Mouse (Mus musculus): ENCODE results near the gene Polr2e.
A peak's percentile ranks its signal among the peaks of the same experiment; 100 is the strongest.

The Polr2e gene

GRCm38 (mm10) chr10:80039559-80039979 lies at the start of gene Polr2e:
Polr2e (minus strand) TSS chr10:80039795.
- DNase-seq (ENCODE audit: low read depth, low spot score): peak; percentile 92

- no peak for DNase-seq (ENCODE audit: low read depth, low spot score)
Observed at GRCm38 (mm10) chr10:80089146-80089545, 49.6 kb upstream of the Polr2e start.

DNA sequence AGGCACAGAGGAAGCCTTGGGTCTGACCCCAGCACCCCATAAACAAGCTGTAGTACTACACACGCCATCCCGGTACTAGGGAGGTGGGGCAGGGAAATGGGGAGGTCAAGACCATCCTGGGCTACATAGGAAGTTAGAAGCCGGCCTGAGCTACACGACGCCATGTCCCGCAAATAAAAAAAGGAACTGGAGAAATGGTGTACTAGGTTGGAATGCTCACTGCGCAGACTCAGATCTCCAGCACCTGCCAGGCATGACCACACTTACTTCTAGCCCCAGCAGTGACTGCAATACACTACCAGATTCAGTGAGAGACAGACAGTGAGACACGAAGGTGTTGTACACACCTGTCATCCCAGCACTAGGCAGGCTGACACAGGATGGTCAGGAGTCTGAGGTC lies 47.9 kb upstream of the Polr2e start:
- no peak for DNase-seq (ENCODE audit: low read depth, low spot score)

DNA sequence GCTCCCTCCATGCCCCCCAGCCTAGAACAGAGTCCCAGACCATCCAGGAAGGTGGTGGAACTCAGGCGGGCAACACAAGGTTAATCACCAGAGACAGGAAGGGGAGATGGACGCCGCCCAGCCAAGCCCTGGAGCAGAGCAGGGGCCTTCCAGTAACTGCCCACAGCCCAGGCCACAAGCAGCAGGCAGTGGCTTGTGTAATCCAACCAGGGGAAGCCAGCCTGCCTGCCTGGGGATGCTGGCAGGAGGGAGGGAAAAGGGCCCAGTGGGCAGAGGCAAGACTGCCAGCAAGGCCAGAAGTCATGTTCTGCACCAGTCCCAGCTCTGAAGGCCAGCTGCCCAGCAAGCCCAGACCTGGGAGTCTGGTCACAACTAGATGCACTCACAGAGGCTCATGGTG lies 47.3 kb upstream of the Polr2e start:
- DNase-seq (ENCODE audit: low read depth, low spot score): no peak

GRCm38 (mm10) chr10:80084817-80085487 lies 45.4 kb upstream of the Polr2e start:
- no peak for DNase-seq (ENCODE audit: low read depth, low spot score)

GRCm38 (mm10) chr10:80081075-80081474 lies 41.5 kb upstream of the Polr2e start:
- DNase-seq (ENCODE audit: low read depth, low spot score): no peak

GRCm38 (mm10) chr10:80080396-80081070 lies 40.9 kb upstream of the Polr2e start:
- no peak for DNase-seq (ENCODE audit: low read depth, low spot score)

DNA sequence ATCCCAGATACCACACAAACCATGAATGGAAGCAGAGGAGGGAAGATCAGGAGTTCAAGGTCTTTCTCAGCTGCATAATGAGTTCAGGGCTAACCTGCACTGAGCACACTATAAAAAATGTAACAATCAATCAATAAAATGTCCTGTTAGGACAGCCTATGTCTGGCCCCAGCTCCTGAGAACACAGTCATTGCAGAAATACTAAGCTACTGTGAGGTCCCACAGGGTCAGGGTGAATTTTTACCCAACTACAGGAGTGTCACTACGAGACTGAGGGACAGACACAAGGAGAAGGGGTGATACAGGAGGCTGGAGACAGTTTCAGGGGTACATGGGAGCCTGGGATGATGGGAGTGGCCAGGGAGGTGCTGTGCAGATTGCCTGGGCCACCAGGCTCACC lies 38.8 kb upstream of the Polr2e start:
- no peak for DNase-seq (ENCODE audit: low read depth, low spot score)

GRCm38 (mm10) chr10:80077312-80077711 lies 37.7 kb upstream of the Polr2e start:
- DNase-seq (ENCODE audit: low read depth, low spot score): no peak

GRCm38 (mm10) chr10:80076386-80076785 lies 36.8 kb upstream of the Polr2e start:
- DNase-seq (ENCODE audit: low read depth, low spot score): no peak

DNA sequence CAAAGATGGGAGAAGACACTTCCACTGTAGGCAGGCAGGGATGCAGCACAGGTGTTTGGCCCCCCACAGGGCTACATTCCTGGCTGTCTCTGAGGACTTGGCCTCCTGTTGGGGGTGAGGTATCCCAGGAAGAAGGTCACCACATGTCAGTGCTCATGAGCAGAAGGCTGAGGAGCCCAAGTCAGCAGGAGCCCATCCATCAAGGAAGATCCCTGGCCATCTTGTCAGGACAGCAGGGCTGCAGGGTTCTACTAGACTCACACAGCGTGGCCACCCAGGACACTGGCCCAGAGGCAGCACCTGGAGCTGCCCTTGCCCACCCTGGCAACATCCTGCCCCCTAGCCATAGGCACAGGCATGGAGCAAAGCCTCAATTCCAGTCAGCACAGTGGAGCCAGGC lies 36.3 kb upstream of the Polr2e start:
- no peak for DNase-seq (ENCODE audit: low read depth, low spot score)

- DNase-seq (ENCODE audit: low read depth, low spot score): no peak
Observed at GRCm38 (mm10) chr10:80074813-80075601, 35.4 kb upstream of the Polr2e start.

GRCm38 (mm10) chr10:80072623-80073489 lies 33.3 kb upstream of the Polr2e start:
- no peak for DNase-seq (ENCODE audit: low read depth, low spot score)

DNA sequence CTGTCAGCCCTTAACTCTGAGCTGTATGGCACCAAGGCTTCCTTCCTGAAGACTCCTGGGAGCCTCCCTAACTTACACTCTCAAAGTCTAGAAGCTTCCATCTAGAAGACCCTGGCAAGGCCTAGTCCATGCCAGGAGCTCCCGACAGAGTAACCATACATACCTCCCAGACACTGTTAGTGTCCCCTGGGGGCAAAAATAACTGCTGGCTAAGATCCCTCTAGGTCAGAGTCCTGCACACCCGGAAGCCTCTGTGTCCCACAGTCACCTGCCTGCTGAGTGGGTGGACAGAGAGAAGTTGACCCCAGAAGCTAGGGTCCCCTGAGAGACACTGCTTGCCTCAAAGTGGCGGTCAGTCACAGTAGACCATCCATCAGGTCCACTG lies 31.9 kb upstream of the Polr2e start:
- no peak for DNase-seq (ENCODE audit: low read depth, low spot score)

DNA sequence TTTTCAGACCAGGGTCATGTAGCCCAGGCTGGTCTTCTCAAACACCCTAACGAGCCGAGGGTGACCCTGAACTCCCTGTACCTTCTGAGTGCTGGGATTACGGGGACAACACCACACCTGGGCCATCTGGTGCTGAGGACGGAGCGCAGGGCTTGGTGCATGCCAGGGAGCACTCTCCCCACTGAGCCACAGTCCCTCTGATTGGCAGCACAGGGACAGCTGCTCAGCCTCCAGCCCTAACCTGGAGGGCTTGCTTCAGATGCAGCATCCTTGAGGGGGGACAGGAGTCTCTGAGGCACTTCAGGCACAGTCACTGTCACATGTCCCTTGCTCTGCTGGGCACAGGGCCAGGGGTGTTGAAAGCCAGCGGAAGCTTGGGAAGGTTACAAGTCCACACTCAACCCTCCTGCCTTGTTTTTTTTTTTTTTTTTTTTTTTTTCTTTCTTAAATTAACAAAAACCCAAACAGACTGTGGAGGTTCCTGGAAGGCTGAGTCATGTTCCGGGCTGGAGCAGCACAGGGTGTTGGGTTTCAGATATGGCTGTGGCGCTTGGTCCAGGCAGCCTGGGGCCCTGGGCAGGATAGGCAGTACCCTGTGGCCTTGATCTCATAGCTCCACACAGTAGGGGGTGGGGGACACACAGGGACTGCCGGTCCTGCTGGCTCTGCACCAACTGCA lies 31.4 kb upstream of the Polr2e start:
- no peak for DNase-seq (ENCODE audit: low read depth, low spot score)

GRCm38 (mm10) chr10:80069948-80070450 lies 30.4 kb upstream of the Polr2e start:
- no peak for DNase-seq (ENCODE audit: low read depth, low spot score)

DNA sequence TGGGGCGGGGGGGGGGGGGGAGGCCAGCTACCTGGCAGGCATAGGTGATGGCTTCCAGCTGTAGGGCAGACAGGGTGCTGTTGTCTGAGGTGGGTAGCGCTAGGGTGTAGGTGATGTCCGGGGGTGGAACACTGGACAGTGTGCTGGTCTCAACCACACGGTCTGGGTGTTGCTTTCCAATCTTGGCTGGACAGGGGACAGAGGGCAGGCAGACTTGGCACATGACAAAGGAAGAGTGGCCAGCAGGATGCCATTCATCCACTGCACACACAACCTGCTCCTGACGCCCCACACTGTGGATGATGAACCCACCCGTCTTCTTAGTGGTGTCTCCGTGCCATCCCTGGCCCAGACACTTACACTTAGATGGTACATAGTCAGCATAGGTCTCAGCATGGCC lies 29.7 kb upstream of the Polr2e start:
- DNase-seq (ENCODE audit: low read depth, low spot score): no peak

DNA sequence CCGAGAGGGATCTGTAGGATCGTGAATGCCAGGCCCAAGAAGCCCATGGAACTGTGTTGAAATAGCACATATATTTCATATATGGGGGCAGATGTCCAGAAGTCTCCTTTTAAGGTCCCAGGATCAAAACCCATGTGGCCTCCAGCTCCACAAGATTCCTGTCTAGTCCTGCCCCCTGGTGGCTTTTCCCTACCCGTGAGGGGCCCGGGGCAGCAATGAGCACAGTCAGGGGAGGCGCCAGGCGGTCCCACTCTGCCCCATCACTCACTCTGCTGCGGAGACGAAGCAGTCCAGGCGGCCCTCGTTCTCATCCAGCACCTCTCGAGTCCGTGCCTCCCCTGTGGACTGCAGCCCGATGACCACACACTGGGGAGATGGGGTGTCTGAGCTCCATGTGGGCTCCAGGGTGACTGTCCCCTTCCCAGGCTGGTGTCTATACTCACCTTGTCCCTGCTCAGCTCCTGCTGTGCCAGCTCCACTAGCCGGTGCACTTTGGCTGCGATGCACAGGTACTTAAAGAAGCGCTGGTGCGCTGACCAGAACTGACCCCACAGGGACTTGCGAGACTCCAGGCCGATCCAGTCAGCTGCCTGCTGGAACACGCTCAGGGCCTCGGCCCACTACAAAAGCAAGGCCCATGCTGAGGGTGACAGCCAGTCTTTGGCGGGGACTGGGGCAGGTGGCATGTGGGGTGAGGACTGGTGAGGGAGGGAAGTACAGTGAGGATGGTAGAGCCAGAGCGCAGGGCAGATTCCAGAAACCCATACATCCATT lies 24.5 kb upstream of the Polr2e start:
- DNase-seq (ENCODE audit: low read depth, low spot score): no peak

DNA sequence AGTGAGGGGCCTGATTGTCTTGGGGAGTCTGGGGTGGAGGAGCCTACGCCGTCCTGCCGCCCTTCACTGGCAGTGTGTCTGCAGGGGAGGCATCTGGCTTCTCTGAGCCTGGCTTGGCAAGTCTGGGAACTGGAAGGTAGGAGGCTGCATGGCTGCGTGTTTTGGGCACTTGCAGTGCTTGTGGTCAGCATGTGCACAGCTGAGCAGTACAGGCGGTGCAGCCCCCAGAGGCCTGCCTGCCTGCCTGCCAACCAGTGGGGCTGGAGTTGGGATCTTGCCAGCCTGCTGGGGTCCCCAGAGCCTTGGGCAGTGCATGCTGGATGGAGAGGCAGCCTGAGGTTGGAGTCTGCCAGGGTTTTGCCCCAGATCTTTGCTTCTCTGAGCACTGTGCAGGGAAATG lies 23.5 kb upstream of the Polr2e start:
- DNase-seq (ENCODE audit: low read depth, low spot score): no peak

- DNase-seq (ENCODE audit: low read depth, low spot score): no peak
Observed at GRCm38 (mm10) chr10:80057683-80058326, 18.2 kb upstream of the Polr2e start.

All from brain, embryonic 18.5 days (tissue).